Mouse (Mus musculus) ES-E14 (cell line): ENCODE measurements around the gene Ldah.

ENCODE experiments used
- MAFK ChIP-seq: IDR thresholded peaks from 2 replicates; pipeline ENCODE4 v1.6.1; 2014; ENCODE audit warnings: mild to moderate bottlenecking, low read depth, low read length, inconsistent platforms; ENCODE audit not compliant: insufficient read depth
- ZC3H11A ChIP-seq: IDR thresholded peaks from 2 replicates; pipeline ENCODE4 v1.6.1; 2012; ENCODE audit warnings: low read depth, mild to moderate bottlenecking, inconsistent platforms, low read length, borderline replicate concordance
- ZNF384 ChIP-seq: IDR thresholded peaks from 2 replicates; pipeline ENCODE4 v1.6.1; 2012; ENCODE audit warnings: low read depth, low read length, inconsistent platforms

DNA sequence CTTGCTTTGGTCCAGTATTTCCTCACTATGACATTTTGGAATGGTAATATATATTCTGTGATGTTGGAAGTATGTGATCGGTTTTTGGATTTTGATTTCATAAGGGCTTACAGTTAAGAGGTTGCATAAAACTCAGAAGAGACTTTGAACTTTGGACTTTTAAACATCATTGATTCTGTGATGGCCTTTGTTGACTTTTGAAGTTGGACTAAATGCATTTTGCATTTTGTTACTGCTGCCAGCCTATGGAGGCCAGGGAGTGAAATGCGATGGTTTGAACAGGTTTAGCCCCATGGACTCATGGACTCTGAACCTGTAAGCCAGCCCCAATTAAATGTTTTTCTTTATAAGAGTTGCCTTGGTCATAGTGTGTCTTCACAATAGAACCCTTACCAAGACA lies 2.2 kb upstream of the Ldah start:
- no peak for TF ChIP-seq ZNF384
- TF ChIP-seq MAFK: no peak
- TF ChIP-seq ZC3H11A: no peak
